Mouse (Mus musculus) limb, embryonic 12.5 days (tissue): ENCODE data around the gene Rybp. TPM values are rescaled to one million over a fixed set of nuclear protein-coding genes. Genes with fewer than 3 reads are reported as not detected.

Experiments used
- ATAC-seq: fragments of 200-750 bp; cut with Nextera tagmentation; 2 replicates; pipeline ENCODE4 v1.8.0; 2017; ENCODE audit warnings: low read depth, moderate TSS enrichment; ENCODE audit not compliant: insufficient number of reproducible peaks, insufficient read depth, low FRiP score, low TSS enrichment
- H3K27ac ChIP-seq: fragments of 300-500 bp; sonication (generic); 2 replicates; pipeline ENCODE4 v1.5.1; 2016; ENCODE audit warnings: mild to moderate bottlenecking, moderate library complexity
- H3K27me3 ChIP-seq: fragments of 300-500 bp; sonication (generic); 2 replicates; pipeline ENCODE4 v1.6.1; 2016; ENCODE audit warnings: mild to moderate bottlenecking, moderate library complexity
- H3K36me3 ChIP-seq: fragments of 300-500 bp; sonication (generic); 2 replicates; pipeline ENCODE4 v1.6.1; 2016; ENCODE audit warnings: mild to moderate bottlenecking, moderate library complexity
- H3K4me1 ChIP-seq: fragments of 300-500 bp; sonication (generic); replicated peaks from 2 replicates; pipeline ENCODE4 v1.6.1; 2016
- H3K4me2 ChIP-seq: fragments of 300-500 bp; sonication (generic); 2 replicates; pipeline ENCODE4 v1.6.1; 2016; ENCODE audit warnings: mild to moderate bottlenecking, moderate library complexity
- H3K4me3 ChIP-seq: fragments of 300-500 bp; sonication (generic); replicated peaks from 2 replicates; pipeline ENCODE4 v1.5.1; 2016; ENCODE audit warnings: mild to moderate bottlenecking
- H3K9ac ChIP-seq: fragments of 300-500 bp; sonication (generic); replicated peaks from 2 replicates; pipeline ENCODE4 v1.6.1; 2016; ENCODE audit warnings: mild to moderate bottlenecking, moderate library complexity
- H3K9me3 ChIP-seq: fragments of 300-500 bp; sonication (generic); 2 replicates; pipeline ENCODE4 v1.6.1; 2016; ENCODE audit warnings: mild to moderate bottlenecking, moderate library complexity
- WGBS: fragments of 180-500 bp; shearing (Covaris S2); methylation state at CpG from one replicate; pipeline ENCODE4 v1.1.7; 2016; 5-methylcytosine and 5-hydroxymethylcytosine counted together
- polyA plus RNA-seq: library from polyadenylated mRNA; unstranded; fragments of >200 nt; fragmentation: Nextera tagmentation; extraction: Ambion mirVana; gene quantifications from 2 replicates; pipeline ENCODE4 v1.2.1, GENCODE M21; 2016

Gene Rybp
- polyA plus RNA-seq, 1 experiment from 2014 or later: 21.7 TPM

- H3K27ac ChIP-seq: peak overlapping the region; percentile 69
- 14% methylated on average over 14 of the region's 14 CpGs for WGBS
- ATAC-seq: peak; percentile 64; the same call in 1 of the 2 replicates
Measured at GRCm38 (mm10) chr6:100220917-100221560, 66.2 kb downstream of the Rybp start.

DNA sequence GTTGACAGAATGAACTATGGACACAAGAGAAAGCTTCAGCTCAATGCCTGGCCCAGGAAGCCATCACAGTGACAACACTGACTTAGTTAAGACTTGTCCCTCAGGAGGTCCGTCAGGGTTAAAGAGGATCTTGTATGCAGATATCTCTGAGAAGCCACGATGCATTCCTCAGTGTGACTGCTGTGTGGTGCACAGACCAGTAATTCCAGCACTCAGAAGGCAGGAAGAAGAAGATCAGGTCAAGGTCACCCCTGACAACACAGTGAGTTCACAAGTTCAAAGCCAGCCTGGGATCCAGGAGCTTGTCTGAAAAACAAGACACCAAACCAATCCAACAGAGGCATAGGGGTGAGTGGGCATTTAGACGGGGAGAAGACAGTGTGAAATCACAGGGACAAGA is 67.3 kb downstream of the Rybp start:
- Histone ChIP-seq H3K27me3 (peaks cover 19% of the 10 kb centered on the region; the same call in 1 of the 2 replicates), H3K4me1 (peaks cover 68% of the 10 kb centered on the region), H3K4me3 (no peak overlapping the region), H3K27ac (peak overlapping the region; percentile 90), H3K9ac (no peak overlapping the region), H3K36me3 (no peaks in the 10 kb centered on the region; the same call in 1 of the 2 replicates), H3K4me2 (no peak overlapping the region), H3K9me3 (no peaks in the 10 kb centered on the region)
- WGBS: 82% methylated on average over 3 of the region's 3 CpGs
- ATAC-seq: no peak

More at GRCm38 (mm10) chr6:100220917-100221560, 66.2 kb downstream of the Rybp start:
- Histone ChIP-seq H3K9ac (no peak overlapping the region), H3K36me3 (no peaks in the 10 kb centered on the region; the same call in 1 of the 2 replicates), H3K4me1 (peaks cover 58% of the 10 kb centered on the region), H3K27me3 (peaks cover 14% of the 10 kb centered on the region; the same call in 1 of the 2 replicates), H3K4me3 (no peak overlapping the region), H3K9me3 (no peaks in the 10 kb centered on the region), H3K4me2 (peak overlapping the region; percentile 19)

- H3K9ac ChIP-seq: 0 out of 2 replicates have a peak overlapping the region, but pooled peaks have one; percentile 27
- H3K4me1 ChIP-seq: peaks cover 81% of the 10 kb centered on the region
- WGBS: 27% methylated on average over 13 of the region's 13 CpGs
- peak; percentile 75 for ATAC-seq
- H3K4me3 ChIP-seq: no peak overlapping the region
- H3K27ac ChIP-seq: peak overlapping the region; percentile 90
- H3K36me3 ChIP-seq: no peaks in the 10 kb centered on the region; the same call in 1 of the 2 replicates
- peaks cover 23% of the 10 kb centered on the region; the same call in 1 of the 2 replicates for H3K27me3 ChIP-seq
- 0 out of 2 replicates have a peak overlapping the region, but pooled peaks have one; percentile 2 for H3K4me2 ChIP-seq
- no peaks in the 10 kb centered on the region for H3K9me3 ChIP-seq
Measured at GRCm38 (mm10) chr6:100218541-100219341, 68.5 kb downstream of the Rybp start.

- H3K4me1 ChIP-seq: peaks cover 93% of the 10 kb centered on the region
- H3K4me2 ChIP-seq: no peak overlapping the region
- ATAC-seq: no peak
- peak overlapping the region; percentile 90; the same call in 1 of the 2 replicates for H3K27ac ChIP-seq
- peaks cover 27% of the 10 kb centered on the region for H3K27me3 ChIP-seq
- 85% methylated on average over 8 of the region's 8 CpGs for WGBS
- no peak overlapping the region for H3K4me3 ChIP-seq
- no peaks in the 10 kb centered on the region for H3K9me3 ChIP-seq
- no peaks in the 10 kb centered on the region; the same call in 1 of the 2 replicates for H3K36me3 ChIP-seq
- H3K9ac ChIP-seq: no peak overlapping the region
Measured at GRCm38 (mm10) chr6:100217507-100217906, 69.8 kb downstream of the Rybp start.

DNA sequence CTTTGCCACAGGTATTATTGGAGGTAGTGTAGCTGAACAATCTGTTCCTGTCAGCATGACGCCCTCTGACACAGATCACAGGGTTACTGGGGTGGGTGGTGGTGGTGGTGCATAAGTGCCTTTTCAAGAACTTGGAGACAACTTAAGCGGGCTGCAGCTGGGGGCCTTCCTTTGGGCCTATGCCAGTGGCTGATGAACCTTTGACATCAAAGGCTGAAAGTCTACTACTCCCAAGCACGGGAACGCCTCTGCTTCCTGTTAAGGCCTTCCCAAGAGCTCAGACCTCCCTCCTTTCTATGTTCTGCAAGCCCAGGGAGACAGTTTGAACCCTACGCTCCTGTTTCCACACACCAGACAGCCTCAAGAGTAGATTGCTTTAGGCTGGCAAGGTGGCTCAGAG is 70.3 kb downstream of the Rybp start:
- Histone ChIP-seq H3K36me3 (no peaks in the 10 kb centered on the region), H3K27me3 (peaks cover 27% of the 10 kb centered on the region), H3K4me2 (no peak overlapping the region), H3K4me1 (peaks cover 95% of the 10 kb centered on the region), H3K9me3 (no peaks in the 10 kb centered on the region), H3K9ac (no peak overlapping the region), H3K27ac (no peak overlapping the region), H3K4me3 (no peak overlapping the region)
- ATAC-seq: no peak
- WGBS: 54% methylated on average over 5 of the region's 5 CpGs

GRCm38 (mm10) chr6:100215809-100216208 is 71.5 kb downstream of the Rybp start:
- WGBS: 38% methylated on average over 6 of the region's 6 CpGs
- H3K9ac ChIP-seq: no peak overlapping the region
- no peak overlapping the region for H3K27ac ChIP-seq
- H3K36me3 ChIP-seq: no peaks in the 10 kb centered on the region
- H3K9me3 ChIP-seq: no peaks in the 10 kb centered on the region
- H3K4me1 ChIP-seq: peaks cover 84% of the 10 kb centered on the region
- no peak for ATAC-seq
- peaks cover 27% of the 10 kb centered on the region for H3K27me3 ChIP-seq
- H3K4me3 ChIP-seq: no peak overlapping the region
- H3K4me2 ChIP-seq: no peak overlapping the region

- no peaks in the 10 kb centered on the region for H3K9me3 ChIP-seq
- H3K27ac ChIP-seq: 0 out of 2 replicates have a peak overlapping the region, but pooled peaks have one; percentile 36
- H3K4me1 ChIP-seq: peaks cover 69% of the 10 kb centered on the region
- ATAC-seq: no peak
- 0 out of 2 replicates have a peak overlapping the region, but pooled peaks have one; percentile 19 for H3K9ac ChIP-seq
- H3K36me3 ChIP-seq: no peaks in the 10 kb centered on the region
- H3K27me3 ChIP-seq: peaks cover 32% of the 10 kb centered on the region
- WGBS: 40% methylated on average over 13 of the region's 13 CpGs
- no peak overlapping the region for H3K4me3 ChIP-seq
- H3K4me2 ChIP-seq: peak overlapping the region; percentile 3; the same call in 1 of the 2 replicates
Measured at GRCm38 (mm10) chr6:100214132-100214913, 73.0 kb downstream of the Rybp start.

GRCm38 (mm10) chr6:100213596-100213995 is 73.7 kb downstream of the Rybp start:
- Histone ChIP-seq H3K9me3 (no peaks in the 10 kb centered on the region), H3K4me3 (no peak overlapping the region), H3K4me1 (peaks cover 62% of the 10 kb centered on the region), H3K9ac (no peak overlapping the region), H3K27ac (no peak overlapping the region), H3K27me3 (peaks cover 38% of the 10 kb centered on the region), H3K36me3 (no peaks in the 10 kb centered on the region), H3K4me2 (no peak overlapping the region)
- no peak for ATAC-seq
- WGBS: 57% methylated on average over 9 of the region's 9 CpGs

GRCm38 (mm10) chr6:100212820-100213219 is 74.5 kb downstream of the Rybp start:
- Histone ChIP-seq H3K36me3 (no peaks in the 10 kb centered on the region), H3K9ac (no peak overlapping the region), H3K9me3 (no peaks in the 10 kb centered on the region), H3K27ac (peak overlapping the region; percentile 50; the same call in 1 of the 2 replicates), H3K4me2 (no peak overlapping the region), H3K27me3 (peaks cover 39% of the 10 kb centered on the region), H3K4me1 (peaks cover 54% of the 10 kb centered on the region), H3K4me3 (no peak overlapping the region)
- 5% methylated on average over 7 of the region's 7 CpGs for WGBS
- ATAC-seq: no peak

DNA sequence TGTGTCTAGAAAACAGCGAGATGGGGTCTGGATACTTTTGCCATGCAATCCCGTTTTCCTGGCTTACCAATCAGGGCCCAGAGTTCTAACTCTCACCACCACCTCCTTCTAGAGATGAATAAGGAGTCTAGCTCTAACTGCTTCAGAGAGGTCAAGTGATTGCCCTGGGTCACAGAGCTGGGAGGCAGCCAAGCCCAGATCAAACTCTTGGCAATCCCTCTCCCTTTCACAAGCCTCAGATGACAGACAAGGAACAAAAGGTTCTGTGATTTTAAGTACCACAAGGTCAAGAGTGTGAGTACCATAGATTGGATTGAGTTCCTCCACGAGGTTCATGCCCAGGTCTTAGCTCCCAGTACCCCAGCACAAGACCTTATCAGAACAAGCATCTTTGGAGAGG is 75.6 kb downstream of the Rybp start:
- H3K27ac ChIP-seq: no peak overlapping the region
- peaks cover 54% of the 10 kb centered on the region for H3K4me1 ChIP-seq
- no peaks in the 10 kb centered on the region for H3K36me3 ChIP-seq
- H3K27me3 ChIP-seq: peaks cover 46% of the 10 kb centered on the region
- no peak for ATAC-seq
- no peak overlapping the region for H3K4me2 ChIP-seq
- no peak overlapping the region for H3K9ac ChIP-seq
- H3K9me3 ChIP-seq: no peaks in the 10 kb centered on the region
- WGBS: 84% methylated on average over 3 of the region's 3 CpGs
- H3K4me3 ChIP-seq: no peak overlapping the region
